Mouse (Mus musculus): ENCODE results near the gene Dnajb11.

The Dnajb11 gene

DNA sequence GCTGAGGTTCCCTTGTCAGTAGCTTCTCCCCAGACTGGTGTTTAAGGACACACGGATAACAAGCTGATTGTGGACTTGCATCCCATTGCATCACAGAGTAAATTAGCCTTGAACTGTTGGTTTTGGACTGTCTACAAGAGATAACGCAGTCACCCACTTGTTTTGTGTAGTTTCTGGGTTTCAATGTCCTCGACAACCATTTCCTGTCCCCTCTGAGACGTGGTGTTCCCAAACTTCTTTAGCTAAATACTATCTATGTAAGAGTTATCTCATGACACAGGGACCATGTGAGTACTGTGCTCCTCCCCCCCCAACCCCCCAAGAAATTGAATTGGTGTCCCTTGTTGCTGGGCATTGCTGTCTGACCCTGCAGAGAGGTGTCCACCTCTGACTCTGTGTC is 23.8 kb downstream of the Dnajb11 start:
- DNase-seq (ENCODE audit: low spot score in 2 of 2) = no peak

DNA sequence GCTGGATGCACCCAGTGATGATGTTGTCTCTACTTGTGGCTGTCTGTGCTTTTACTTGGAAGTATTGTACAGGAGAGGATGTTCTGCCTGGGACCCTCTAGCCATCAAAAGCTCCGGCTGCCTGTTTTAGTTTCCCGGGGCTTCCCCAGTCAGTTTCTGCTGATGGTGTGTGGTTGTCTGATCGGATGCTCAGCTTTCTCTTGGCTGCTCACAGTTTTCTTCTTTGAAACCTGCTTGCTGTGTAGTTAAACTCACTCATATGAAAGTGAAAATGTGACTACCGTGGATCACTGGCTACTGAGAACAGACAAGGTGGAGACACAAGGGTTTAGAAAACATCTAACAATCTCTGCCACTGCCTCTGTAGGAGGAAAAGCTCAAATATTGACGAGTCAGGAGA is 25.8 kb downstream of the Dnajb11 start:
- DNase-seq (ENCODE audit: low spot score in 2 of 2) = no peak

DNA sequence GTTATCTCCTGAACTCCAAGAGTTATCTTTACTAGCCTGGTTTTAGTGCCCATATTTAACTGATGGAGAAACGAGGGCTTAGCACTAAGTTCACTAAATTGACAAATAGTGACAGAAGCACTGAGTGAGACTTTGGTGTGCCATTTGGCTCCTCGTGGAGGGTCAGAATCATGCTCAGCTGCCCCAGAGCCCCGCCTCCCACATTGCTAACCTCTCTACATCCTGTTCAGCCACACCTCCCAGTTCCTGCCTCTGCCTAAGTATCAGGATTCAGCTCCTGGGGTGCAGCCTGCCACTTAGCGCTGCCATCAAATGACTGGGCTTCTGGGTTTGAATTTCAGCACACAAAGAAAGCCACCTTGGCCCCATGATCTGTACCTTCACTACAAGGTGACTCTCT is 27.7 kb downstream of the Dnajb11 start:
- peak in 1 of 2 experiments; percentile 37 for DNase-seq (ENCODE audit: low spot score in 2 of 2)

DNA sequence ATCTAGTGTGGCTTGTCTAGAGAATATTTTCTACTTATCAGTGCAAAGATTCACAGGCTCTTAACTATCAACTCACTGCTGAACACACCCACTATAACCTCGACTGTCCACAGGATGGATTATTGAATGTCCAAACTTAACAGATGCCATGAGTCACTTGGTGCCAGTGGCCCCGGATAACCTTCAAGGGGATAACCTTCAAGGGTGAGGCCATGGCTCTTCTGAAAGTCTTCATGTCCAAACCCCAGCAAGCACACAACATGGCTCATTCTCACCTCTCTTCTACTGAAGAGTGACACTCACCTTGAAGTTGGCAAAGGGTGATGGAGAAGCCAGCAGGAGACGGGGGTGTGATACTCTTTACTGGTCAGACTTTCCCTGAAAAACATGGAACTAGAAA is 29.1 kb downstream of the Dnajb11 start:
- no peak for DNase-seq (ENCODE audit: low spot score in 2 of 2)

DNA sequence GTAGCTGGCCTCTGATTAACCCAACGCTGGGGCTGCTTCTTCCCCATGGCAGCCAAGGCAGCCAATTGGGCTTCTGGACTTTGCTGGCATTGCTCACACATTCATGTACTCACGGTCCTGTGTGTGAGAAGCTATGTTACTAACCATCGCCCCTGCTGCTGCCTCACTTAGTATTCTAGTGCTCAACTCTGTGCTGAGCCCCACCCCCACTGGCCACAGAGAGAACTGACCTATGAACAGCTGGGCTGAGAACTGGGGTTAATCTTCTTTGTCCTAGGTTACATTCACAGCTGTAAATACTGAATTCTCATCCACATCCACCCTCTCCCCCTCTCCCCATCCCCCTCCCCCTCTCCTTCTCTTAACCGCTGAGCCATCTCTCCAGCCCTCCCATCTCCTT is 31.2 kb downstream of the Dnajb11 start:
- DNase-seq (ENCODE audit: low spot score in 2 of 2) = no peak

DNA sequence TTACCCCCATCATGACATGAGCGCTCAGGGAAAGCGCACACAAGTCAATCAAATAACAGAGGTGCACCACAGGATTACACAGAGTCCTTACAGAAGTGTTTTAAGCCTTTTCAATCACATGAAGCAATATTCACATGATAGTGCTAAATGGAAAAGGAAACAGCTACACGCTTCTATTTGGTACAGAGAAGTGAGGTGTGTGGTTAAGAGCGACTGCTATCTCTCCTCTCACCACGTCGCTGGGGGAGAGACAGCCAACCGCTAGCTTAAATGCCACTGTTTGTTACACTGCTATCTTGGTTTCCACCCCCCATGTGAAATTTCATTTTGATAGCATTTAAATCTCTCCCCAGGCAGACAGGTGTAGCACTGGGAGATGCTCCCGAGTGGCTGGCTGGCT is 32.1 kb downstream of the Dnajb11 start:
- no peak for DNase-seq (ENCODE audit: low spot score in 2 of 2)

DNA sequence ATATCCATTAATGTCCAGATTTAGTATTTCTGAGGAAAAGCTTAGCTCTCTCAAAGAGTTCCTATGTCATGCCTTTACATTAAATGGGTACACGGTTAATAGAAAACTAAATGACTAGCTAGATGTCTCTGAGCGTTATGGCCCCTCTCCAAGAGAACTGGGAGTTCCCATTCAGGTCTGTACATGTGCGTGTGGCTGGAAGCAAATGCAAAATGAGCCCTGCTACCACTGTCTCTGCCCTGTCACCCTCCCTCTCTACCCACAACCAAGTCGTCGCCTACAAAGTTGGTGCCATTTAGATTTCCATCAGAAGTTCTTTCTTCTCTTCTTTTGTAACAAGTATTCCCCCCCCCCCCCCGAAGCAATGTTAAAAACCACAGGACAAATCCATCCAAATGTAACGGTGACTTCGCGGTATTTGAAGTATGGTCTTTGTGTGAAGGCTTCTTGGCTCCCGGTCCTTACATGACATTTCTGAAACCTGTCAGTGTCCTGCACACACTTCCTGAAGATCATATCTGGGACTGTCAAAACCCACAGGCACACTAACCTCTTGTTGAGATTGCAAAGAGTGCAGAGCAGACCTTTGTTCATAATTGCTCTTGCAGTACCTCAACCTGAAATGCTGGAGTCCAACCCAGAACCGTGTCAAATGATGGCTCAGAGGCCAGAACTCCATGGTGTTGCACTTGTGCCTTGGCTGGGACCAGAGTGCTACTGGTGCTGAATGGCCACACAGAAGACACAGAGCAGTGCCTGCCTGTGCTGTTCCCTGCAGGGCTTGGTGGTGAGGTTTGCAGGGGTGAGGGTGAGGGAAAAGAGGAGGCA is 33.3 kb downstream of the Dnajb11 start, which contains the start of gene Ahsg:
Gene Ahsg, plus strand, starts transcription at position 595 of the 828 bp plus-strand sequence.
- no peak for DNase-seq (ENCODE audit: low spot score in 2 of 2)

DNA sequence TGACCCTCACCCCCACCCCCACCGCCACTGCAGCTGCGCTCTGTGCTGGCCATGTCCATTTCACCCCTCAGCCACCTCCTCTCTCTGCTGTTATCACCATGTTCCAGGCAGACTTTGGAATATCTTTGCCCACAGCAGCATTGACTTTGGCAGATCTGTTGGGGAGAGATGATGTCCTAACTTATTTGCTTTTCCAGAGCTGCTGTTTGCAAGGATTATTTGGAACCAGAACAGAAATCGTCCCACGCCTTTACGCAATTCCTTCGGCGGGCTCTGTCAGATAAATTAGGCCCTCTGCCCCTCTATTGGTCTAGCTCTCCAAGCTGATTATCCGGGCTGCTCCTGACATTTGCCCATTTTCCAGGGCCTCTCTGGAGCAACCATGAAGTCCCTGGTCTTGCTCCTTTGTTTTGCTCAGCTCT is 34.1 kb downstream of the Dnajb11 start:
- no peak for DNase-seq (ENCODE audit: low spot score in 2 of 2)

DNA sequence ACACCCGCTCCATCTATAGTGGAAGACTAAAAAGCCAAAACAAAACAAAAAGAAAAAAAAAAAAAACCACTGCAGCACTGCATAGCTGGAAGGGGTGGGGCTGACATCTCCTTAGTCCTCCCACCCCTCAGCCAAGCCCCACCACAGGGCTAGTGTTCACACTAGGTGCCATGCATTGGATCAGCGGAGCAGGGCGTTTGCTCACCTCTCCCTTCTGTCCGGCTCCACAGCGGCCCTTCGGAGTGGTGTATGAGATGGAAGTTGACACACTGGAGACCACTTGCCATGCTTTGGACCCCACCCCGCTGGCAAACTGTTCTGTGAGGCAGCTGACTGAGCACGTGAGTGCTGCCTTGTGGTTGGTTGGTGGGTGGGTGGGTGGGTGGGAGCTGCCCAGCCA is 36.5 kb downstream of the Dnajb11 start:
- DNase-seq (ENCODE audit: low spot score in 2 of 2) = no peak

DNA sequence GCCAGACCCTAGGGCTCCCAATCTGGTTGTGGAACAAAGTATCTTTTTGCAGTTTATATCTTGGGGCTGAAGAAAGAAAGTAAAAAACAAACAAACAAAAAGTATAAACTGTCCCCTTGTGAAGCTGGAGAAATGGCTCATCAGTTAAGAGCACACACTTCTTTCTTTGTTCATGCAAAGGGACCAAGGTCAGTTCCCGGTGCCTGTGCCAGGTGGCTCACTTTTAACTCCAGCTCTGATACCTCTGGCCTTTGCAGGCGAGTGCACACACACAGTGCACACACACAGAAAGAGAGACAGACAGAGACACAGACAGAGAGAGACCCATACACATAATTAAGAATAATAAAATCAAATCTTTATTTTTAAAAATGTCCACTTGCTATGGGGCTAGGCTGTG is 39.0 kb downstream of the Dnajb11 start:
- no peak for DNase-seq (ENCODE audit: low spot score in 2 of 2)

DNA sequence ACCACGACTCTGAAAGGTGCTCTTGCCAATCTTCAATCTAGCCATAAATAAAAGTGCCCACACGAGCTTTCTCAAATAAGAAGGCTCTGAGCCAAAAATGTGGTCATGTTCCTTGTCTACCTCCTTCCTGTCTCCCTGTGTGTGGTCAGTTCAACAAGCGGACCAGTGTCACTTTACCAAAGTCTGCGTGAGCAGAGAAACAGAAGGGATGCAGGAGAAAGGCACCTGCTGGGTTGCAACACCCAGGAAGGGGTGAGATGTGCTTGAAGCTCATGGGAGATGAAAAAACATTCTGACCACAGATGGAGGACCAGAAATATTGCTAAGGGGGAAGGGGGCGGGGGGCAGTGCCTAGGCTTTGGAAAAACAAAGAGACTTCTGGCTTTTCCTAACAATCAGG is 41.7 kb downstream of the Dnajb11 start:
- no peak for DNase-seq (ENCODE audit: low spot score in 2 of 2)

DNA sequence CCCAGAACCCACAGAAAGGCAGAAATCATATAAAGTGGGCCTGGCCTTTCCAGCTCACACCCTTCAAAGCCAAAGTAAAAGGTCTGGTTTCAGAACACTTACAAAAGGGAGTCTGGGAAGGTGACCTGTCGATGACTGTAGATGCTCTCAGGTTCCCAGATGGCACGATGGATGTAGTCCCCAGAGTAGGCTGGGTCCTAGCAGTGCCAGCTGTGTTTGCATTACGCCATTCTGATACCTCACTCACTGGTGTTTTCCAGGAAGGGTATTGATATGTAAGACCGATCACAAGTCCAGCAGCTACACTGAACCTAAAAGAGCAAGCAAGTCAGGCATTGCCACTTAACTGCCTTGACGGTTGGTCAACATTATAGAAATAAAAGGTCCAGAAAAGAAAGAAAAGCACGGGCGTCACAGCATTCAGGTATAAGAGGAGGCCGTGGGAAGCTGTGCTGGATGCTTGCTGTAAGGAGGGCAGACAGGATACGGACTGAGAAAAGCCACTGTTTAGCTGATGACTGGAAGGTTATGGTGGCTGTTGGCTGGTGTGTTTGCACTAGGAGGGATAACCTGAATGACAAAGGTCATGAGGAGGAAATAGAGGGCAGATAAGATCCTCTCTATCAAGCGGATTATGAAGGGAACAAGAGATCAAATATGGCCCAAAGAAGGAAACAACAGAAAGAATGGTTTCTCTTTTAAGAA is 42.4 kb downstream of the Dnajb11 start:
- DNase-seq (ENCODE audit: low spot score in 2 of 2) = no peak

DNA sequence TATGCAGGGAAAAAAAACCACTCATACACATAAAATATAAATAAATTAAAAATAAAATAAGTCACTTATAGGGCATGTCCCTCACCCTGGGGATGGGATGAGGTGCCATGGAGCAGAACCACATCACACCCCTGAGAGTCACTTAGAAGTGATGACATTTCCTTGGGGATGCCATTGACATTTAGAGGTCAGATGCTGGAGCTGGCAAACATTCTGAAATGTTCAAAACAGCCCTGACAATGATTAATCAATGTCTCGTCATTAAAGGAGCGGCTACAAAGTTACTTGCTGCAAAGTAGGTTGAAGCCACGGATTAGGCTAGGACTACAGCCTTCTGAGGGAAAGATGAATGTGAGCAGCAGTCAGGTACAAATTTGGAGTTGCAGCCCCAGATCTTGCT is 43.7 kb downstream of the Dnajb11 start:
- DNase-seq (ENCODE audit: low spot score in 2 of 2) = no peak

DNA sequence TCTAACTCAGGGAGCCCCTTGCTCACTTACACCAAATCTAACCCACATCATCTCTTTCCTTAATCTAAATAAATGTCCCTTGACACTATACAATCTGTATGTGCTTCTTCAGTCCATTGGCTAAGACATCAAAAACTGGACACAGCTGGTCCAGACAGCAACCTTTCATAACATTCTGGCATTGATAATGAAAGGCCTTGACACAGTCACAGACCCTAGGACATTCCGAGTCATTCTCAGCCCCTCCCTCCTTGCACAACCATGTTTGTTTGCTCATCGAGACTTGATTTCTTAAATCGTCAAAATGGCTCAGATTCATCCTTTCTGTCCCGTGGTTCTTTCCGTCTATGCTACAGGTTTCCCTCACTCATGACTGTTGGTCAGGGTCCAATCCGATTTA is 51.6 kb downstream of the Dnajb11 start:
- DNase-seq (ENCODE audit: low spot score in 2 of 2) = no peak

DNA sequence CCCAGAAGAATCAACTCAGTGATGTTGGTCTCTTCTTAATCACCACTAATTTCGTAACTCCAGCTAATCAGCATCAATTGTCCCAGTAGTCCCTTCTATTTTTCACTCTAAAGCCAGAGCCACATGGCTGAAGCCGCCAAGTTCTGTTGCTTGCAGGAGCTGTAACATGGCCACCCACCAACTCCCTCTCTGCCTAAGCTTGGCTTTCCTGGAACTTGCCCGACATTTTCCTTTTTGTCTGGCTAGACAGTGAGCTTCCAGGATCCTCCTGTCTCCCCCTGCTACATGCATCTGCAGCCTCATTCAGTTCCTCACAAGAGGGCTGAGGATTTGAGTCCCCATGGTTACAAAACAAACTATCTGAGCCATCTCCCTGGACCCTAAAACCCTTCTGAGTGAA is 54.3 kb downstream of the Dnajb11 start:
- no peak for DNase-seq (ENCODE audit: low spot score in 2 of 2)

DNA sequence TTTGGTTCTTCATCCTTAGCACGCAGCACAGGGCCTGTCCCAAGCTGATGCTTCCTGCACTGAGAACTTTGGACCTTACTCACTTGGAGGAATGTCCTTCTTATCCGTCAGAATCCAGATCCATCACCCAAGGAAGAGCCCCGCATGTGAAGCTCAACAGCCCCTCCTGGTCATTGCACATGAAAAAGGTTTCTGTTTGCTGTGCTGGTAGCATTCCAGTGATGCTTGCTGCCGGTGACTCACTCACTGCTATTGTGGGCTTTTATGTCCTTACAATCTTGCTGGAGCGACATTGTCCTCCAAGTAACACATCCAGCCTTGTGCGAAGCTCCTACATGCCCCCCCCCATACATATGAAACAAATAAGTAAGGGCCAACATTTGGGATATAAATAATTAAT is 55.2 kb downstream of the Dnajb11 start:
- no peak for DNase-seq (ENCODE audit: low spot score in 2 of 2)

DNA sequence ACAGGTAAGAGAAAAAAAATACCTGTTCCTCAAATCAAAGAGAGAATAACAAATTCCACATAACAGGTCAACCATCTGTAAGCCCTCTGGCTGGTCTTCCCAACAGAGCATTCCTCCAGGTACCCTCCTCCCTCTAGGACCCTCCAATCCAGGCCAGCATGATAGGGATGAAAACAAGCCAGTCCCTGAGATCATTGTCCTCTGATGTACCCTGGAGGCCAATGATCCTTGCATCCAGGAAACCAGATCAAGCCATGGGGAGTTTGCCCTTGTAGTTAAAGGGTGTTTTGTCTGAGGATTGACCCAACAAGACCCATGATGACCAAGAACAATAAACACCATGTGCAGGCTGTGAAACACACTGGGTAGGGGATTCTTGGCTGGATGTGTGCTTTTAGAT is 56.6 kb downstream of the Dnajb11 start:
- no peak for DNase-seq (ENCODE audit: low spot score in 2 of 2)

DNA sequence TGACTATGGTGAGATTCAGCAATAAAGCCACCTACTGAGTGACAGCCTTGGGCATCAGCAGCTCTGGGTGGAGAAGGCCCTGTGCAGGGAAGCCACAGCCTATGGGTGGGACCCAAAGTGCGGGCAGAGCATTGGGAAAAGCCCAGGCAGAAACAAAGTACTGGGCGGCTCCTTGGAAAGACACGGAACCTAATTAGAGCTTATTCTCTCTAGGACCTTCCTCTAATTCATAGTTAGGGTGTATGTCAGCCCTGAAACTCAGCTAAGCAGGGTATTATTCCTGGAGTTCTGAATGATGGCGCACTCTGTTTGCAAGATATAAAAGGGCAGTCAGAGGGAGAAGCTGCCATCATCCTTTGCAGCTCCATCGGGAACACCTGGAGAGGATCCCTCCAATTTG is 60.4 kb downstream of the Dnajb11 start, which contains the start of gene Fetub:
Gene Fetub, plus strand, starts transcription at position 301 of the 400 bp plus-strand sequence.
- no peak for DNase-seq (ENCODE audit: low spot score in 2 of 2)

DNA sequence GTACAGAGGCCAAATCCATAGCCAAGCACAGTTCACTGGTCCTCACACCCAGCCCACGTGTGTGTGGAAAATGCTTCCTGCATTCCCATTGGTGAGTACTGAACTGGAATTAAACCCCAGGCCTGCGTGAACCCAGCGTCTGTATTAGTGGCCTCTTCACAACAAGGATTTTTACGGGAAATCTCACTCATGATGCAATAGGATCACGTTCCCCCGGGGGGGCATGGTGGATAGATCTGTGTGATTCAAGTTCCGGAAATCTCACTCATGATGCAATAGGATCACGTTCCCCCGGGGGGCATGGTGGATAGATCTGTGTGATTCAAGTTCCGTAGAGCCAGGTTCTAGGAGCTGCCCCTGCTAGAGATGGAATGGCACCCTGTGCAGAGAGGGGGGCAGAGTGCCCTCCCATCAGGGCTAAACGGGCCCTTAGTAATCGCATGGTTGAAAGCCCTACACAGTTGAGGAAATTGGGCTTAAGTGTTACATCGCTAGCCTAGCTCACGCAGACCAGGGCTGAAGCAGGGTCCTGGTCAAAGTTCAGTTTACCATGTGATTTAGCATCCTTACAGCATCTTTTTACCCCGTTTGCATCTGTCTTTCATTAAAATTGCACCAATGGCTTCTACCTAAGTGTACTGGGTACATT is 61.1 kb downstream of the Dnajb11 start:
- DNase-seq (ENCODE audit: low spot score in 2 of 2) = no peak

DNA sequence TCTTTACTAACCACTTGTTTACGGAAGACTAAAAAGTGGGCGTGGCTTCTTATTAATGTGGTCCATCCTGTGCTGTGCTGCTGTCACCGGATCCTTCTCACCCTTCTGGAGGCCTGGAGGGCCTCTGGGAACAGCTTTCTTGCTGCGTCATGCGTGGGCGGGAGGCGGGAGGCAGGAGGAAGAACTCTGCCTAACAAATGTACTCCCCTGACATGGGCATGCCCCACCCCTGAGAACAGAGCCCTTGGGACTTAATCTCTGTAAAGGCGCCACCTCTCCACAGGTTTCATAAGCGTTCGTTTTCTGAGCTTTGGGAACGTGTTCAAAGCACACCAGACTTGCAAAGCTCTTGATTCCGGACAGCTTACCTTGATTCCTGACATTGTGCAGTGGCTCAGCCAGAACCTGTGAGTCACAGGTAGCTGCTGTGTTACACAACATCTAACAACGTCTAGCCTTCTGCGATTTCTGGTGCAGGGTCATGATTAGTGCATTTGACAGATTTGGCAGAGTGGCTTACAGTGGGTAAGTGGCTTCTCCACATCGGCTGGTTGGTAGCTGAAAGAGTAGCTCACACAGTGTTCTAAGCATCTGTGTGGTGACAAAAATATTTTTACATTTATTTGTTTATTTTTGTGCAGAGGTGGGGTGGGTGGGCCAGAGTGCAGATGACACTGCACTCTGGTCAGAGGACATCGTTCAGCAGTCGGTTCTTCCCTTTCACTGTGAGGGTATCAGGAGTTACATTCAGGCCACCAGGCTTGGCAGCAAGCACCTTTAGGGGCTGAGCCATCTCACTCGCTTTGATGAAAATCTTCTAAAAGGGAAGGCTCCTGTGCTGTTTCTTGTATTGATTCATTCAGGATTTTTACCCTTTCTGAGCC is 62.6 kb downstream of the Dnajb11 start:
- no peak for DNase-seq (ENCODE audit: low spot score in 2 of 2)

DNA sequence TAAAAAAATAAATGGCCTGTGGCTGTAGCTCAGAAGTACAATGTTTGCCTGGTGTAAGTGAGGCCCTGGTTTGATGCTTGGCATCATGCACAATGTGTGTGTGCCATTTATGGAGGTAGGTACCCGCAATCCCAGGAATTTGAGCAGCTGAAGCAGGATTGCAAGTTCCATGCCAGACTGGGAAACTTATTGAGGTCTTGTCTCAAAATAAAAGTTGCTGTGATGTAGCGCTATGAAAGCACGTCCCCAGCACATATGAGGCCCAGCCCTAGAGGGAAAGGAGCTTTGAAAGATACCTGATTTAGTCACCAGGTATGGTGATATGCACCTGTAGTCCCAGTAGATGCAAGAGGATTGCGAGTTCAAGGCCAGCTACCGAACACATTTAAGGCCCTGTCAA is 64.1 kb downstream of the Dnajb11 start:
- DNase-seq (ENCODE audit: low spot score in 2 of 2) = no peak

DNA sequence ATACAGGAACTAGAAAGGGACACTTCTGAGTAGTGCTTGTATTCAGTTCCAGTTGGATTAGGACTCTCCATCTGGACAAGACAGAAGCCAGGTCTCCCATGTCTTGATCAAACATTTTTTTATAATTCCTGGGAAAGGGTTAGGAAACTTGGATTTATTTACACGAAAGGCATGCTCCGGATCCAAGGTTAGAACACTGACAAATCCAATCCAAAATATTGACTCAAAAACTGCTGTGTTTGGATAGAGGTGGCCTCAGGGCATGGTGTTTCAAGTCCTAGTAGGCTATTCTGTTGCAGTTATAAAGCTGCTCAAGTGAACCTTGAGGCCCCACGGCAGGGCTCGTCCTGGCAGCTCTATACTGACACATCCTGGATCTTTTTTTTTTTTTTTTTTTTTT is 64.8 kb downstream of the Dnajb11 start:
- DNase-seq (ENCODE audit: low spot score in 2 of 2) = no peak

All from spleen, postnatal 10 days (tissue).